Comparison of ENCODE assay signal across 8 mouse cellular contexts in genomic region chr15:79109321-79109934, GRCm38 (mm10). TPM values are rescaled to one million over a fixed set of nuclear protein-coding genes. Genes with fewer than 3 reads are reported as not detected.
A peak's percentile ranks its signal among the peaks of the same experiment; 100 is the strongest.
DNase-seq lines count a peak whose midpoint lies in the region; ATAC-seq and TF ChIP-seq lines count a peak whose summit lies in the region.

No protein-coding gene starts in this region.

- peak overlapping the region; percentile 85; the same call in 1 of the 2 replicates for H3K27ac ChIP-seq in kidney, embryonic 16.5 days (ENCODE audit: low read length)
- H3K27ac ChIP-seq in embryonic facial prominence, embryonic 15.5 days (replicated peaks) = peak overlapping the region; percentile 90
- peak overlapping the region; percentile 97 for H3K27ac ChIP-seq in limb, embryonic 10.5 days
- peak overlapping the region; percentile 82 for H3K27ac ChIP-seq in midbrain, postnatal 0 days (ENCODE audit: low read depth, low read length)

- no peak; the same call in 1 of the 2 replicates for ATAC-seq in kidney, embryonic 16.5 days (ENCODE audit: low FRiP score, low TSS enrichment)
- ATAC-seq in embryonic facial prominence, embryonic 15.5 days (ENCODE audit: insufficient number of reproducible peaks, low FRiP score, low TSS enrichment, low read depth) = peak; percentile 36
- ATAC-seq in midbrain, postnatal 0 days (ENCODE audit: low FRiP score) = peak; percentile 63

- H3K9ac ChIP-seq in kidney, embryonic 16.5 days (replicated peaks; ENCODE audit: low read length) = peak overlapping the region; percentile 87
- peak overlapping the region; percentile 70 for H3K9ac ChIP-seq in embryonic facial prominence, embryonic 15.5 days
- peak overlapping the region; percentile 93 for H3K9ac ChIP-seq in midbrain, postnatal 0 days (replicated peaks; ENCODE audit: low read length, poor library complexity, severe bottlenecking)

- no peaks in the 10 kb centered on the region for H3K27me3 ChIP-seq in kidney, embryonic 16.5 days (ENCODE audit: insufficient read depth, low read length)
- H3K27me3 ChIP-seq in embryonic facial prominence, embryonic 15.5 days = no peaks in the 10 kb centered on the region
- peaks cover 14% of the 10 kb centered on the region for H3K27me3 ChIP-seq in limb, embryonic 10.5 days (ENCODE audit: low read depth, poor library complexity, severe bottlenecking)
- H3K27me3 ChIP-seq in midbrain, postnatal 0 days (ENCODE audit: insufficient read depth, low read length) = 0 out of 2 replicates have a peak, but pooled peaks cover 3% of the 10 kb centered on the region

- no peaks in the 10 kb centered on the region for H3K36me3 ChIP-seq in kidney, embryonic 16.5 days (ENCODE audit: insufficient read depth, low read length)
- H3K36me3 ChIP-seq in embryonic facial prominence, embryonic 15.5 days = peaks cover 12% of the 10 kb centered on the region; the same call in 1 of the 2 replicates
- peaks cover 25% of the 10 kb centered on the region for H3K36me3 ChIP-seq in limb, embryonic 10.5 days
- H3K36me3 ChIP-seq in midbrain, postnatal 0 days (ENCODE audit: insufficient read depth, low read length) = 0 out of 2 replicates have a peak, but pooled peaks cover 6% of the 10 kb centered on the region

- H3K9me3 ChIP-seq in kidney, embryonic 16.5 days (ENCODE audit: low read length) = no peaks in the 10 kb centered on the region
- H3K9me3 ChIP-seq in embryonic facial prominence, embryonic 15.5 days (replicated peaks) = no peaks in the 10 kb centered on the region
- H3K9me3 ChIP-seq in limb, embryonic 10.5 days (replicated peaks) = no peaks in the 10 kb centered on the region
- no peaks in the 10 kb centered on the region for H3K9me3 ChIP-seq in midbrain, postnatal 0 days (ENCODE audit: low read length)

- peaks cover 26% of the 10 kb centered on the region for H3K4me1 ChIP-seq in kidney, embryonic 16.5 days (ENCODE audit: insufficient read depth, low read length)
- peaks cover 33% of the 10 kb centered on the region for H3K4me1 ChIP-seq in embryonic facial prominence, embryonic 15.5 days
- H3K4me1 ChIP-seq in limb, embryonic 10.5 days = peaks cover 47% of the 10 kb centered on the region
- H3K4me1 ChIP-seq in midbrain, postnatal 0 days (ENCODE audit: insufficient read depth, low read length) = peaks cover 10% of the 10 kb centered on the region; the same call in 1 of the 2 replicates

- H3K4me3 ChIP-seq in kidney, embryonic 16.5 days (ENCODE audit: low read length) = peak overlapping the region; percentile 87
- H3K4me3 ChIP-seq in embryonic facial prominence, embryonic 15.5 days (replicated peaks) = peak overlapping the region; percentile 69
- peak overlapping the region; percentile 98 for H3K4me3 ChIP-seq in limb, embryonic 10.5 days
- peak overlapping the region; percentile 87 for H3K4me3 ChIP-seq in midbrain, postnatal 0 days (ENCODE audit: low read depth, low read length)

- TF ChIP-seq CTCF in midbrain, postnatal 0 days (IDR thresholded peaks at IDR 0.05) = no peak

- WGBS in kidney, embryonic 16.5 days = under 1% methylated on average over 46 of the region's 46 CpGs
- WGBS in embryonic facial prominence, embryonic 15.5 days = under 1% methylated on average over 46 of the region's 46 CpGs
- under 1% methylated on average over 46 of the region's 46 CpGs for WGBS in limb, embryonic 10.5 days
- WGBS in midbrain, postnatal 0 days = 2% methylated on average over 44 of the region's 46 CpGs

- peak overlapping the region; percentile 78 for H3K4me2 ChIP-seq in kidney, embryonic 16.5 days (replicated peaks; ENCODE audit: low read depth, low read length)
- peak overlapping the region; percentile 92 for H3K4me2 ChIP-seq in embryonic facial prominence, embryonic 15.5 days (replicated peaks)
- peak overlapping the region; percentile 93 for H3K4me2 ChIP-seq in midbrain, postnatal 0 days (ENCODE audit: low read depth, low read length, poor library complexity, severe bottlenecking)

- DNase-seq in kidney, postnatal 36 days = no peak
- peak; percentile 56 for DNase-seq in MEL-GATA-1-ER (ENCODE audit: extremely low read depth, low read depth)
- no peak for DNase-seq in limb, embryonic 10.5 days (ENCODE audit: low spot score)
- DNase-seq in midbrain, postnatal 0 days (ENCODE audit: low spot score) = no peak
- no peak for DNase-seq in gastrocnemius, postnatal 10 days
- no peak for DNase-seq in Muller cell, postnatal 12 days (ENCODE audit: inconsistent ontology term)

RNA-seq across cellular contexts. Expression of gene Micall1, which starts 0.7 kb away (rescaled TPM):
- 8.5 and 8.9 TPM in 2 replicates for polyA plus RNA-seq in kidney, embryonic 16.5 days (2015; fragmentation: Nextera tagmentation; extraction: Ambion mirVana)
- polyA plus RNA-seq in embryonic facial prominence, embryonic 15.5 days (2015; fragmentation: Nextera tagmentation; extraction: Ambion mirVana) = 16.8 and 17.3 TPM in 2 replicates
- polyA plus RNA-seq in limb, embryonic 10.5 days (2016; fragmentation: Nextera tagmentation; extraction: Ambion mirVana) = 6.8 and 9.7 TPM in 2 replicates
- total RNA-seq in midbrain, postnatal 0 days (2014; rRNA removed) = 33.4 and 35.5 TPM in 2 replicates
- 8.9 and 10.3 TPM in 2 replicates for polyA plus RNA-seq in midbrain, postnatal 0 days (2015; fragmentation: Nextera tagmentation; extraction: Ambion mirVana)
- 10 to 100 TPM; 17.4 to 20.4 TPM for total RNA-seq in gastrocnemius, postnatal 10 days (2021)

RNA-seq across cellular contexts. Expression of gene Polr2f, which starts 31.4 kb away (rescaled TPM):
- 264 and 294 TPM in 2 replicates for polyA plus RNA-seq in kidney, embryonic 16.5 days (2015; fragmentation: Nextera tagmentation; extraction: Ambion mirVana)
- polyA plus RNA-seq in embryonic facial prominence, embryonic 15.5 days (2015; fragmentation: Nextera tagmentation; extraction: Ambion mirVana) = 304 and 333 TPM in 2 replicates
- polyA plus RNA-seq in limb, embryonic 10.5 days (2016; fragmentation: Nextera tagmentation; extraction: Ambion mirVana) = 351 and 426 TPM in 2 replicates
- 59.7 and 67.5 TPM in 2 replicates for total RNA-seq in midbrain, postnatal 0 days (2014; rRNA removed)
- 341 and 344 TPM in 2 replicates for polyA plus RNA-seq in midbrain, postnatal 0 days (2015; fragmentation: Nextera tagmentation; extraction: Ambion mirVana)
- 10 to 100 TPM; 73.5 to 80.9 TPM for total RNA-seq in gastrocnemius, postnatal 10 days (2021)

RNA-seq across cellular contexts. Expression of gene 1700088E04Rik, which starts 31.6 kb away (rescaled TPM):
- polyA plus RNA-seq in kidney, embryonic 16.5 days (2015; fragmentation: Nextera tagmentation; extraction: Ambion mirVana) = 10.1 and 11.9 TPM in 2 replicates
- polyA plus RNA-seq in embryonic facial prominence, embryonic 15.5 days (2015; fragmentation: Nextera tagmentation; extraction: Ambion mirVana) = 17.2 and 25.2 TPM in 2 replicates
- polyA plus RNA-seq in limb, embryonic 10.5 days (2016; fragmentation: Nextera tagmentation; extraction: Ambion mirVana) = 5.2 and 5.7 TPM in 2 replicates
- total RNA-seq in midbrain, postnatal 0 days (2014; rRNA removed) = 9.5 and 11.7 TPM in 2 replicates
- polyA plus RNA-seq in midbrain, postnatal 0 days (2015; fragmentation: Nextera tagmentation; extraction: Ambion mirVana) = 15.9 and 21.6 TPM in 2 replicates
- 1 to 10 TPM in 1 of 2 experiments, under 1 TPM in 1; 0.54 to 1.1 TPM for total RNA-seq in gastrocnemius, postnatal 10 days (2021)

RNA-seq across cellular contexts. Expression of gene Eif3l, which starts 34.4 kb away (rescaled TPM):
- polyA plus RNA-seq in kidney, embryonic 16.5 days (2015; fragmentation: Nextera tagmentation; extraction: Ambion mirVana) = 254 and 260 TPM in 2 replicates
- 197 and 205 TPM in 2 replicates for polyA plus RNA-seq in embryonic facial prominence, embryonic 15.5 days (2015; fragmentation: Nextera tagmentation; extraction: Ambion mirVana)
- 278 and 295 TPM in 2 replicates for polyA plus RNA-seq in limb, embryonic 10.5 days (2016; fragmentation: Nextera tagmentation; extraction: Ambion mirVana)
- total RNA-seq in midbrain, postnatal 0 days (2014; rRNA removed) = 197 and 205 TPM in 2 replicates
- polyA plus RNA-seq in midbrain, postnatal 0 days (2015; fragmentation: Nextera tagmentation; extraction: Ambion mirVana) = 160 and 168 TPM in 2 replicates
- total RNA-seq in gastrocnemius, postnatal 10 days (2021) = 10 to 100 TPM; 80.0 to 86.2 TPM

RNA-seq across cellular contexts. Expression of gene Ankrd54, which starts 46.7 kb away (rescaled TPM):
- polyA plus RNA-seq in kidney, embryonic 16.5 days (2015; fragmentation: Nextera tagmentation; extraction: Ambion mirVana) = 51.7 and 52.5 TPM in 2 replicates
- polyA plus RNA-seq in embryonic facial prominence, embryonic 15.5 days (2015; fragmentation: Nextera tagmentation; extraction: Ambion mirVana) = 58.7 and 71.7 TPM in 2 replicates
- 73.8 and 77.9 TPM in 2 replicates for polyA plus RNA-seq in limb, embryonic 10.5 days (2016; fragmentation: Nextera tagmentation; extraction: Ambion mirVana)
- 53.5 and 57.5 TPM in 2 replicates for total RNA-seq in midbrain, postnatal 0 days (2014; rRNA removed)
- 44.5 and 45.5 TPM in 2 replicates for polyA plus RNA-seq in midbrain, postnatal 0 days (2015; fragmentation: Nextera tagmentation; extraction: Ambion mirVana)
- 1 to 10 TPM; 6.1 to 8.6 TPM for total RNA-seq in gastrocnemius, postnatal 10 days (2021)
